Mouse (Mus musculus): ENCODE data around the gene Olfm2. TPM values are rescaled to one million over a fixed set of nuclear protein-coding genes. Genes with fewer than 3 reads are reported as not detected.

Gene Olfm2
- total RNA-seq (2021): 100 to 1,000 TPM; 152 TPM
- long read RNA-seq, experiment 1, transcript Olfm2-203 (6 exons, 1,895 nt): minor isoform, 8 of 189 reads
- long read RNA-seq, experiment 1, transcript Olfm2-204 (6 exons, 2,005 nt): major isoform, 162 of 189 reads
- long read RNA-seq, experiment 1, partial matches to known transcripts: 8 of 189 reads
- long read RNA-seq, experiment 1, other reads (novel, unspliced or antisense): 10 of 189 reads
- long read RNA-seq, experiment 2, transcript Olfm2-204 (6 exons, 2,005 nt): major isoform, 92 of 121 reads
- long read RNA-seq, experiment 2, transcript Olfm2-203 (6 exons, 1,895 nt): minor isoform, 8 of 121 reads
- long read RNA-seq, experiment 2, partial matches to known transcripts: 9 of 121 reads
- long read RNA-seq, experiment 2, other reads (novel, unspliced or antisense): 12 of 121 reads

GRCm38 (mm10) chr9:20746017-20746660 is at the start of gene Olfm2:
Gene Olfm2, minus strand, starts transcription at chr9:20746349.
- no peak for DNase-seq (ENCODE audit: extremely low spot score in 1 of 2, low spot score in 2 of 2)
- TF ChIP-seq CTCF (IDR thresholded peaks at IDR 0.05): no peak
- Histone ChIP-seq H3K4me3 (peak within 1 kb of the TSS; percentile 54), H3K27ac (peak within 1 kb of the TSS; percentile 50)
- intact Hi-C loops (cut with DNase I): no loop called here

GRCm38 (mm10) chr9:20794108-20794806 is 48.1 kb upstream of the Olfm2 start:
- Histone ChIP-seq H3K4me3 (no peak overlapping the region), H3K27ac (peak overlapping the region; percentile 19; the same call in 1 of the 2 replicates)
- TF ChIP-seq CTCF (IDR thresholded peaks at IDR 0.05): no peak
- intact Hi-C loops (cut with DNase I): loop anchor here (2.0 kb wide), 1 partner anchor 33 kb away; no protein-coding TSS in a partner anchor
- DNase-seq (ENCODE audit: extremely low spot score in 1 of 2, low spot score in 2 of 2): peak; percentile 22 to 49

DNA sequence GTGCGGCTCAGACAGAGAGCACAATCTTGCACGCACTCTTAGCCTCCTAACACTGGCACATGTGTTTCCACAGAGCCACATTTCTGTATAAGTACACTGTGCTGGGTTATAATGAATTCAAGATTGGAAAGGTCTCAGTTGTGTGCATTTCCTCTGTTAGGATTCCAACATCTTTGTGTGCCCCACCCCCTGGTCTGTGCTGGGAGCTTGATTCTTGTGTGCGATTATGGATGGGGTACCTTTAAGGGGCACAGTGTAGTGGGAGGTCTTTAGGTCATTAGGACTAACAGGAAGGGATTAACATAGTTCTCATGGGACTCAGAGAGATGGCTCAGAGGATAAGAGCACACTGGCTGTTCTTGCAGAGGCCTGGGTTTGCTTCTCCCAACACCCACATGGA is 44.2 kb upstream of the Olfm2 start:
- intact Hi-C loops (cut with DNase I): no loop called here
- H3K27ac ChIP-seq: no peak overlapping the region
- H3K4me3 ChIP-seq: no peak overlapping the region
- DNase-seq (ENCODE audit: extremely low spot score in 1 of 2, low spot score in 2 of 2): no peak
- no peak for TF ChIP-seq CTCF (IDR thresholded peaks at IDR 0.05)

- no peak for DNase-seq (ENCODE audit: extremely low spot score in 1 of 2, low spot score in 2 of 2)
- intact Hi-C loops (cut with DNase I): no loop called here
- TF ChIP-seq CTCF (IDR thresholded peaks at IDR 0.05): no peak
- no peak overlapping the region for H3K27ac ChIP-seq
- H3K4me3 ChIP-seq: no peak overlapping the region
Observed at GRCm38 (mm10) chr9:20789651-20790050, 43.5 kb upstream of the Olfm2 start.

DNA sequence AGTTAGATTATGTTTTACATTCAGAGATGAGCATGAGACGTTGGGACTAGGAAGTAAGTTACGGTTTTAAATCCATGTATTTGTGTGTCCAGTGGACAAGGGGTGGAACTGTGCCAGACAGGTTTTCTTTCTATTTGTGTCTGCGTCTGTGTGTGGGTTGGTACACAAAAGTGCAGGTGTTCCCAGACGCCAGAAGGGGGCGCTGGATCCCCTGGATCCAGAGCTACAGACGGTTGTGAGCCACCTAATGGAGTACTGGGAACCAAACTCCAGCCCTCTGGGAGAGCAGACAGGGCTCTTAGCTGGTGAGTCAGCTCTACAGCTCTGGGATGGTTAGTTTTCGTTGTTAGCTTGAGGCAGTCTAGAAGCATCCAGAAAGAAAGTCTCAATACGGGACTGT is 41.8 kb upstream of the Olfm2 start:
- Histone ChIP-seq H3K27ac (no peak overlapping the region), H3K4me3 (no peak overlapping the region)
- intact Hi-C loops (cut with DNase I): no loop called here
- DNase-seq (ENCODE audit: extremely low spot score in 1 of 2, low spot score in 2 of 2): no peak
- TF ChIP-seq CTCF (IDR thresholded peaks at IDR 0.05): no peak; the same call in 1 of the 2 replicates

DNA sequence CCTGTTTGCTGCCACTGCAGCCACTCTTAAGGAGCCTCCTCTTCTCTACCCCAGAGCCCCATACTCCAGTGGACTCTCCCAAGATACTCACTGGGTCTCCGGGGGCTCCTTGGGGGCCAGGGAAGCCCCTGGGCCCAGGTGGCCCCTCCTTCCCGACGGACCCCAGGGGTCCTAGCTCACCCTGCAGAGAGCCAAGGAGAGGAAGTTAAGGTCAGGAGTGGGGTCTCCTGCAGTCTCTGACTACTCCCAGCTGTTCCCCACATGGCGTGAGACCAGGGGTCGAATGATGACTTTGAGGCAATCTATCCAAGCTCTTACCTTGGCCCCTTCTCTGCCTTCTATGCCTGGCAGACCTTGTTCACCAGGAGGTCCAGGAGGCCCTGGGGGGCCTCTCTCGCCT is 38.9 kb upstream of the Olfm2 start:
- Histone ChIP-seq H3K4me3 (no peak overlapping the region), H3K27ac (no peak overlapping the region)
- intact Hi-C loops (cut with DNase I): no loop called here
- no peak for TF ChIP-seq CTCF (IDR thresholded peaks at IDR 0.05)
- DNase-seq (ENCODE audit: extremely low spot score in 1 of 2, low spot score in 2 of 2): no peak

DNA sequence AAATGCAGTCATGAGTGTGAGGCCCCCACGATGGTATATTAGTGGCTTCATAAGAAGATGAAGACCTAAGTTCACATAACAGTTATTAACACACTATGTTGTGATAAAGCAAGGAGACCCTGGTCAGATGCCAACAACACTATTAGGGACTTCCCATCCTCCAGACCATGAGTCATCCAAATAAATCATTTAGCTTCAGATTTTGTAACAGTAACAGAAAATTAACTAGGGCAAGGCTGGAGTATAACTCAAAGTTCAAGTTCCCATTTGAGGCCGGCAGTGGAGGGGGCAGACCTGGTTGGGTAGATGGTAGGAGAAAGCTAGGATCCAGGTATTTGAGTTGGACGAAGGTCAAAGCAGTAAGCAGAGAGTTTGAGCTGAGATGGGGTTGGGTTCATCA is 35.1 kb upstream of the Olfm2 start:
- intact Hi-C loops (cut with DNase I): no loop called here
- no peak for TF ChIP-seq CTCF (IDR thresholded peaks at IDR 0.05)
- DNase-seq (ENCODE audit: extremely low spot score in 1 of 2, low spot score in 2 of 2): no peak
- no peak overlapping the region for H3K4me3 ChIP-seq
- no peak overlapping the region for H3K27ac ChIP-seq

DNA sequence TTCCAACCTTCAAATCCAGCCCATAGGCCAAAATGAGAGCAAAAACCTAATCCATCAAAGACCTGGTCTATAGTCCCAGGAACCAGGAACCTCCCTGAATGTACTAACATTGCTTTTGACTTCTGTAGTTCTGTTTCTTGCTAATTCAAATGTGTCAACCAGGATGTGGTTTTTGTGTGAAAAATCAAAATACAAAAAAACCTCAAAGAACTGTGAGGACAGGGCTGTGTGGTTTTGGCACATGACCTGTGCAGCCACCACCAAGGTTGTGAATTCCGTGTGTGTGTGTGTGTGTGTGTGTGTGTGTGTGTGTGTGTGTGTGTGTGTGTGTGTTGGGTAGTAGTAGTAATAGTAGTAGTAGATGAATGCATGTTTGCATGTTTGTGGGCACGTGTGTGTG is 19.1 kb upstream of the Olfm2 start:
- Histone ChIP-seq H3K4me3 (no peak overlapping the region), H3K27ac (no peak overlapping the region)
- intact Hi-C loops (cut with DNase I): no loop called here
- TF ChIP-seq CTCF (IDR thresholded peaks at IDR 0.05): no peak
- DNase-seq (ENCODE audit: extremely low spot score in 1 of 2, low spot score in 2 of 2): no peak

DNA sequence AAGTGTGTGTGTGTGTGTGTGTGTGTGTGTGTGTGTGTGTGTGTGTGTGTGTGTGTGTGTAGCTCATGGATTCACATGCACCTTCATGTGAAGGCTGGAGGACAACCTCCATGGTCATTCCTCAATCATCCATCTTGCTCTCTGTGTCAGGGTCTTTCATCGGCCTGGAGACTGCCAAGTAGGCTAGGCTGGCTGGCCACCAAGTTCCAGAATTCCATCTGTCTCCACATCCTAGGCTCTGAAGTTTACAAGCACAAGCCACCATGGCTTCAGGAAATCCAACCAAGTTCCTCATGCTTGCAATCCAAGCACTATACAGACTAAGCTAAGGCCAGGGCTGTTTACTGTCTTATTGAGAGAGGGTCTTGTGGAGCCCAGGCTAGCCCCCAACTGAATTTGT is 16.9 kb upstream of the Olfm2 start:
- DNase-seq (ENCODE audit: extremely low spot score in 1 of 2, low spot score in 2 of 2): no peak
- intact Hi-C loops (cut with DNase I): no loop called here
- no peak for TF ChIP-seq CTCF (IDR thresholded peaks at IDR 0.05)
- Histone ChIP-seq H3K4me3 (no peak overlapping the region), H3K27ac (no peak overlapping the region)

- Histone ChIP-seq H3K27ac (no peak overlapping the region), H3K4me3 (no peak overlapping the region)
- no peak for DNase-seq (ENCODE audit: extremely low spot score in 1 of 2, low spot score in 2 of 2)
- intact Hi-C loops (cut with DNase I): no loop called here
- no peak for TF ChIP-seq CTCF (IDR thresholded peaks at IDR 0.05)
Observed at GRCm38 (mm10) chr9:20762197-20762961, 16.2 kb upstream of the Olfm2 start.

DNA sequence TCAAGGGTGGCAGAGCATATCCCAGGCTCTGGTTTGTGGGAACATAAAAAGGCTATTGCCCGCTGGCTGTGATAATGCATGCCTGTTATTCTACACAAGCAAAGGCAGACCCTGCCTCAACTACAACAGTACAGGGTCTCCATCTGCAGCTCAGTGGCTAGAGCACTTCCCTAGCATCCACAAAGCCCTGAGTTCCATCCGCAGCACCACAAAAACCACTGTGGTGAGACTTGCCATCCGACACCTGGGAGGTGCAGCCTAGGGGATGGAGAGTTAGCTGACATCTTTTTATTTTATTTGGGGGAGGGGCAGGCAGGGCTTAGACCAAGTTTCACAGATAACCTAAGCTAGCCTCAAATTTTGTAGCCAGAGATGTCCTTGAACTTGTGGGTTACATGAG is 15.2 kb upstream of the Olfm2 start:
- intact Hi-C loops (cut with DNase I): loop anchor here (2.0 kb wide), 1 partner anchor 33 kb away; no protein-coding TSS in a partner anchor
- no peak overlapping the region for H3K27ac ChIP-seq
- H3K4me3 ChIP-seq: no peak overlapping the region
- no peak for DNase-seq (ENCODE audit: extremely low spot score in 1 of 2, low spot score in 2 of 2)
- TF ChIP-seq CTCF (IDR thresholded peaks at IDR 0.05): no peak

All from left cerebral cortex, adult 2 months (tissue).